17 mouse cellular contexts compared by ENCODE assay signal in the genomic region with DNA sequence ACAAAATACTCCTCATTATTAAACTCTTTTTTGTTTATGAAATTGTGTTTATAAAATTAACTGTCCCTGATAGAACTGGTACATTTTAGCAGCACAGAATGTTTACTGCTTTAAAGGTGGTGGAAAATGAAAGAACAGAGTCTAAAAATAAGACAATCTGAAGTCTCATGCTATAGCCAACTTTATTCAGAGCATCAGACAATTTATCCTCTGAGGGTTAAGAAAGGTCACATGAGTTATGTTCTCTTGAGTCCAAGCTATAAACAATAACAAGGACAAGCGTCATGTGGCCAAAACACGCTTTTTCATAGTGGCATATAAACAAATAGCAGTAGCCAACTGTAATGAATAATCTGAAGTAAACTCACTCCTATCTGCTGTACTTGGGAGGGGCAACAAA.
"Had no signal": no experiment of that assay in that cellular context is flagged by ENCODE, and none has a peak within 500 bp of the region (broad histone marks: within the 10 kb centered on the region; RNA-seq: fewer than 3 reads in every experiment).

No protein-coding gene starts in this region.

- H3K4me1 ChIP-seq: liver, embryonic 13.5 days; liver, embryonic 15.5 days; megakaryocyte, embryonic 14.5 days; midbrain, embryonic 13.5 days; midbrain, embryonic 15.5 days; neural tube, embryonic 12.5 days; stomach, embryonic 15.5 days had no signal

- H3K36me3 ChIP-seq: liver, embryonic 13.5 days; liver, embryonic 15.5 days; midbrain, embryonic 13.5 days; midbrain, embryonic 15.5 days; neural tube, embryonic 12.5 days; stomach, embryonic 15.5 days had no signal

- H3K4me3 ChIP-seq: liver, embryonic 13.5 days; liver, embryonic 15.5 days; megakaryocyte, embryonic 14.5 days; midbrain, embryonic 13.5 days; midbrain, embryonic 15.5 days; neural tube, embryonic 12.5 days; stomach, embryonic 15.5 days had no signal

- H3K27me3 ChIP-seq: liver, embryonic 13.5 days; liver, embryonic 15.5 days; megakaryocyte, embryonic 14.5 days; midbrain, embryonic 13.5 days; midbrain, embryonic 15.5 days; neural tube, embryonic 12.5 days; stomach, embryonic 15.5 days had no signal

- H3K27ac ChIP-seq: liver, embryonic 13.5 days; liver, embryonic 15.5 days; macrophage; midbrain, embryonic 13.5 days; midbrain, embryonic 15.5 days; neural tube, embryonic 12.5 days; stomach, embryonic 15.5 days; stomach, postnatal 0 days had no signal

- ATAC-seq: liver, postnatal 0 days; midbrain, embryonic 13.5 days; midbrain, embryonic 15.5 days had no signal

- DNase-seq: liver, embryonic 13.5 days; liver, postnatal 0 days; lung, postnatal 10 days; right cerebral cortex, postnatal 14 days; thymus, adult 2 months; thymus, postnatal 25 days; thymus, postnatal 4 days had no signal

- H3K9me3 ChIP-seq: liver, embryonic 13.5 days; liver, embryonic 15.5 days; megakaryocyte, embryonic 14.5 days; midbrain, embryonic 13.5 days; midbrain, embryonic 15.5 days; neural tube, embryonic 12.5 days; stomach, embryonic 15.5 days had no signal

- H3K9ac ChIP-seq: liver, embryonic 13.5 days; liver, embryonic 15.5 days; liver, postnatal 0 days; midbrain, embryonic 13.5 days; midbrain, embryonic 15.5 days; neural tube, embryonic 12.5 days; stomach, embryonic 15.5 days had no signal

- H3K4me2 ChIP-seq: liver, embryonic 11.5 days; liver, embryonic 13.5 days; liver, embryonic 15.5 days; midbrain, embryonic 11.5 days; midbrain, embryonic 13.5 days; midbrain, embryonic 15.5 days; neural tube, embryonic 12.5 days; stomach, embryonic 15.5 days had no signal
